Mouse (Mus musculus): Measurements from ENCODE around the gene Fam209.

The Fam209 gene

GRCm38 (mm10) chr2:172472318-172472717 is at the start of gene Fam209:
TSS of gene Fam209 (plus strand) at chr2:172472520.
- DNase-seq (ENCODE audit: low spot score), result no peak

- DNase-seq (ENCODE audit: low spot score), result no peak
Observed at GRCm38 (mm10) chr2:172430609-172431008, 41.7 kb upstream of the Fam209 start.

GRCm38 (mm10) chr2:172433746-172434145 is 38.6 kb upstream of the Fam209 start:
- DNase-seq (ENCODE audit: low spot score), result no peak

GRCm38 (mm10) chr2:172437371-172437952 is 34.9 kb upstream of the Fam209 start:
- no peak for DNase-seq (ENCODE audit: low spot score)

DNA sequence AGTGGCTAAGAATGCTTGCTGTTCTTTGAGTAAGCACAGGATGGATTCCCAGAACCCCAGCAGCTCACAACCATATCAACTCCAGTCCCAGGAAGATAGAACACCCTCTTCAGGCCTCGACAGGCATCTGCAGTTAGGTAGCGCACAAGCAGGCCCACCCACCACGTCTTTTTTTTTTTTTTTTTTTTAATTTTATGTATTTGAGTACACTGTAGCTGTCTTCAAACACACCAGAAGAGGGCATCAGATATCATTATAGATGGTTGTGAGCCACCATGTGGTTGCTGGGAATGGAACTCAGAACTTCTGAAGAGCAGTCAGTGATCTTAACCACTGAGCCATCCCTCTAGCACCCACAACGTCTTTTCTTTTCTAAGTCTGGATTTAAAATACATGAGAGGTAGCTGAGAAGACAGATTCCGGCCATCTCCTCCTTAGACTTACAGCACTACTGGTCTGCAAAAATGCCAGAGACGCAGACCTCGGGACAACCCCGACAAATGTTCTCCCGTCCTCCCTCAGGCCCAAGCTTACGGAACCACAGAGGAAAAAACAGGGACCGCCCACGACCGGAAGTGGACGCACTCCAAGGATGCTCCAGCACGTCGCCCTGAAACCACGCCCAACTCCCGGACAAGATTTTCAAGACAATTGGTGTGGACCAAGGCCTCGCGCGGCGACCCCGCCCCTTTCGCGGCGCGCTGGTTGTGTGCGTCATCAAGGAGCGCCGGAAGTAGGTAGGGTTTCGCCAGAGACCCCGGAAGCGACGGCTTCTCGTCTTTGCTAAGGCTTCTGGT is 32.3 kb upstream of the Fam209 start, which contains the start of gene Rtf2:
Rtf2 (plus strand) TSS at position 714 of the 797 bp plus-strand sequence.
- DNase-seq (ENCODE audit: low spot score), result peak; percentile 99

GRCm38 (mm10) chr2:172440640-172441005 is 31.7 kb upstream of the Fam209 start:
- DNase-seq (ENCODE audit: low spot score), result no peak

DNA sequence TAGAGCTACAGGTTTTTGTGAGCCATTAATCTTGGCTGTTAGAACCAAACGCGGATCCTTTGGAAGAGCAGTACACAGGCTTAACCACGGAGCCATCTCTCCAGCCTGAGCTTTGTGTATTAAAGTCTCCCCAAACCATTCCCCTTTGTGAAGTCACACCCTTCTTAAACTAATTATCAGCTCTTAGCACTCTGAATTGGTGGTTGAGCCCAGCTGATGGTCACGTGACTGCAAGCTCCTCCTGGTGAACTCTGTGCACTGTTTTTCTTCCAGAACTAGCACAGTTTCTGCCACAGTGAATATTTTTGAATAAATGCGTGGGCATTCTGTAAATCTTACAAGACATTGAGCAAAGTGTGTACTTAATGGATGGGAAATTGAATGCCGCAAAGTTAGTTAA is 31.1 kb upstream of the Fam209 start:
- DNase-seq (ENCODE audit: low spot score), result no peak

DNA sequence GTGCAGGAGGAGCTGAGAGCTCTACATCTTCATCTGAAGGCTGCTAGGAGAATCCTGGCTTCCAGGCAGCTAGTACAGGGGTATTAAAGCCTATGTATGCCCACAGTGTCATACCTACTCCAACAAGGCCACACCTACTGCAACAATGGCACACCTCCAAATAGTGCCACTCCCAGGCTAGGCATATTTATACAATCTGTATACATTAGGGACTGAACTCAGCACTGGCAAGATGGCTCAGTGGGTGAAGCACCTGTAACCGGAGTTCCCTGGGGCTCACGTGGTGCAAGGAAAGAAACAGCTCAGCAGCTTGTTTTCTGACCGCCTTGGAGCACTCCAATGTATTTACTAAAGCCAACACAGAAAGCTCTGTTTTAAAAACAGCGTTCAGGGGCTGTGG is 26.7 kb upstream of the Fam209 start:
- no peak for DNase-seq (ENCODE audit: low spot score)

DNA sequence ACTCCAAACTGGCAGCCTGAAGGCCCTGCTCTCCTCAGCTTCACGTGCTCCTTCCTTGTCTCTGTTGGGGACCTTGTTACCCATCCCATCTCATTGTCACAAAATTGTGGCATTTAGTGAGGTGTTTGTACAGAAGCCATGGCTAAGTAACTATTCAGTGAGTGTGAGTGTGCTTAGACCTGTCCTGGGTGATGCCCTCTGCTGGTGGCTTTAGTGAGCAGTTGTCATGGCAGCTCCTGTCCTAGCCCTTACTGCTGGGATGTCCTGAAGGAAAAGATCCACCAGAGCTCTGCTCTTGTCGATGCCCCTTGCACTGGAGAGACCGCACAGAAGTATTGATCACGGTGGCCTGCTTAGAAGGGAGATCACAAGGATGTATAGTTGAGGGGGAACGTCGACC is 25.0 kb upstream of the Fam209 start:
- peak; percentile 36 for DNase-seq (ENCODE audit: low spot score)

DNA sequence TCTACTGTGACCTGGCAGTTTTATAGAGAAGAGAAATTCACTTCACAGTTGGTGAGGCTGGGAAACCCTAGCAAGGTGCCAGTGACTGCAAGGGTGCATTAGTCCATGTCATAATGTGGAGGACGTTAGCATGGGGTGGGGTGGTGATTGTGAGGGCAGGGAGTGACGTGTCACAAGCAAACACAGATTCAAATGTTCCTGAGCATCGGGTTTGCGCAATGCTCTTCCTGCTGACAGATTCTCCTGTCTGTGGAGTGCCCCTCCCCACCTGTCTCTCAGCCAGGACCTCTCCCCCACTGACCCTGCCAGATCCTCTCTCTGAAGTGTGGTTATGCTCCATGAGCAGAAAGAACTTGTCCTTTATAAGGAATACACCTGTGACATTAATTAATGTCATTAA is 24.0 kb upstream of the Fam209 start:
- DNase-seq (ENCODE audit: low spot score), result no peak

DNA sequence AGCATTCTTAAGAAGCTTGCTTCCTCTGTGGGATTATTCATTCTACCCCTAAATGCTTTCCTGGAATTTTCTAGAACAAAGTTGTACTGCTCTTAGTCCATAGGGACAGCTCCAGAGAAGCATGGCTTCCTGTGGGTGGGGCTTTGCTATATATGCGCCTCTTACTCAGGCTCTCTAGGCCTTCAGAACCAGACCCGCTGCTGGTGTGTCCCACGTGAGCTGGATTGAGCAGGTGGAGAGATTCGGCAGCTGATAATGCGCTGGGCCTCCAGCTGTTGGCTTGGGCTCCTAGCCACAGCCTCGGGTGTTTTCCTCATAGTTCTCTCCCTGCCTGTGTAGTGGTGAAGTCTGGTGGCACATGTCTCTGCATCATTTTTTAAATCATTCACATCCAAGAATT is 21.7 kb upstream of the Fam209 start:
- DNase-seq (ENCODE audit: low spot score), result no peak

GRCm38 (mm10) chr2:172452031-172452430 is 20.3 kb upstream of the Fam209 start:
- no peak for DNase-seq (ENCODE audit: low spot score)

DNA sequence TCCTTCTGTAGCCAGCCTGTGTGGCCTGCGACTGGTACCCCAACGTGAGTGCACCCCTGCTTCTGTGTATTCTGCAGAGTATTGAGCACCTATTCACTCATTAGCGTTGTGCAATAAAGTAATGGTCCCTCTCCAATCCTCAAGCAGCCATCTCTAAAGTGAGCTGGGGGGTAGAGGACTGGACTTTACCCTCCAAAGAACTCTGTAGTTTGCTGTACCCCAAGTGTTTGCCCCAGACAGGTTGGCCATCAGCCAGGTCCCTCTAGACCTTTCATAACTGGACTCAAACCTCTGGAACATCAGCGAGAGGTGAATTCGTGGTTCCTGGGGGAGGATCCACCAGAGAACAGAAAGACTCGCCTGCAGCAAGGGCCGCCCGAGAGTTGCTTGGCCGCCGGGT is 19.9 kb upstream of the Fam209 start:
- no peak for DNase-seq (ENCODE audit: low spot score)

DNA sequence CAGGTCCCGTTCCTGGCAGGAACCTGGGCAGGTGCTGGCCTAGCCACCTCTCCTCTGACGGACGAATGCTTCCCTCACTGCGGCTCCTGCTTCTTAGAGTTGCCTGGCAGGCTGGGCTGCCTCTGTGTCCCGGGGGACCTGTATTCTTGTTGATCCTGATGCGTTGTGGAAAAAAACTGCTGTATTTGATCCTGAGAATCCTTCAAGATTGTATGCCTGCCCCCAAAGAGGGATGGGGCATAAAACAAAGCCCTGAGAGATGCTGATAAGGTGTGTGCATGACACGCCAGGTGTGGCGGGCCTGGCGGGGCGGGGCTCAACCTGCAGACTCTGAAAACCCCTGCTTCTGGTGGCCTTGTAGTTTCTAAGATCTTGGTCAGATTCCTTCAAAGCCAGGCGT is 13.8 kb upstream of the Fam209 start, which contains the start of gene Gcnt7:
Gcnt7 (minus strand) TSS at position 101 of the 400 bp plus-strand sequence.
- DNase-seq (ENCODE audit: low spot score), result no peak

DNA sequence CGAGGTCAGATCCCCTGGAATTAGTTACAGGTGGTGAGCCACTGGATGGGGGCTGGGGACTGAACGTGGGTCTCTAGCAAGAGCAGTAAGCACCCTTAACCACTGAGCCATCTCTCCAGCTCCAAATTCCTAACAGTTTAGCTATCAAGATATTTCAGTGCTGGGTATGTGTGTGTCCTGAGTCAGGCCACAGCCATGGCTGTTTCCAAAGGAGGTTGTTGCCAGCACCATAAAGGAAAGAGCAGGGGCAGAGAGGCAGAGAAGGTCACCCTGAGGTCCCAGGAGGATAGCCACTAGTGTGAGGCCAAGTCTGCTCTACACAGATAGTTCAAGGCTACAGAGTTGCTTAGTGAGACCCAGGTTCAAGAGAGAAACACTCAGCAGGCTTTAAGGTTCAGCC is 11.7 kb upstream of the Fam209 start:
- no peak for DNase-seq (ENCODE audit: low spot score)

DNA sequence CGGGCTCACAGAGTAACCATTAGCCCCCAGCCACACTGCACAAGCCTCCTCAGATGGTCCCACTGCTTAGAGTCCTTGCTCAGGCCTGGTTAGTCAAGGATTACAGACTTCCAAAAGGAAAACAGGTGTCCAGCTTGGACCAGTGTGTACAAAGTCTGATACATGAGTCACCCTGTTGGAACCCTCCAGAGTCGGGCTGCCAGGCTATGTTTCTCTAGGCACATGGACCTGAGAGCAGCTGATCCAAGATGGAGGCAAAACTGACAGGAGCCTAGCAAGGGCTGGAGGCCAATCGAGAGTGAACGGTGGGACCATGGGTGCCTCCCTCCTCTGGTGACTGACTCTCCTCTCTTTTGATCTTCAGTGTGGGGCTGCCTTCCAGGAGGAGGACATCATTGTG is 9.5 kb upstream of the Fam209 start:
- no peak for DNase-seq (ENCODE audit: low spot score)

- DNase-seq (ENCODE audit: low spot score), result no peak
Observed at GRCm38 (mm10) chr2:172466427-172467132, 5.7 kb upstream of the Fam209 start.

DNA sequence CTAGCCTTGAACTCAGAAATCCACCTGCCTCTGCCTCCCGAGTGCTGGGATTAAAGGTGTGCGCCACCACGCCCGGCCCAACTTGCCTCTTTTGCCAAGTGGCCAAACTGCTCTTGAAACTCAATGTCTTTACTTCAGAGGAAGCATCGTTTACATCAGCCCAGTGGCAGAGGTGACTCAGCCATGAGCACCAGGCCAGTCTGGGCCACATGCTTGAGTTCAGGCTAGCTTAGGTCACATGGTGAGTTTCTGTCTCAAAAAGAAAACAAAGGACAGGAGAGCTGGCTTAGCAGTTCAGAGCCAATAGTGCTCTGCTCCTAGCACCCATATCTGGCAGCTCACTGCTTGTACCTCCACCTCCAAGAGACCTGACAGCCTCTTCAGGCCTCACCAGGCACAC is 5.1 kb upstream of the Fam209 start:
- DNase-seq (ENCODE audit: low spot score), result no peak

DNA sequence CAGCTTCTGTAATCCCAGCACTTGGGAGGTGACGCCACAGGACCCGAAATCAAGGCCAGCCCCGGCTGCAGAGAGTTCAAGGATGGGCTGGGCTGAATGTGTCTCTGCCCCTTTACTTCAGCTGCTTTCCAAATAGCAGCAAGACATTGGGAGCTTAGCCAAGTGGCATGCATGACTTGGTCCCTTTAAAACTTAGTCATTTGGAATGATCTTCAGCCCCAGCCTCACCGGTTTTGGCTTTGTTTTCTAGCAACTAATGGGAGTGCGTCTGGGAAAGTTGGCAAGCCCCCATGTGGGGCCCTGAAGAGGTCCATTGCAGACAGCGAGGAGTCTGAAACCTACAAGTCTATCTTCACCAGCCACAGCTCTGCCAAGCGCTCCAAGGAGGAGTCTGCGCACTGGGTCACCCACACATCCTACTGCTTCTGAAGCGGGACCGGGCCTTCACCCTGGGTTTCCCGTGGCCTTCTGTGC is 3.9 kb upstream of the Fam209 start:
- DNase-seq (ENCODE audit: low spot score), result no peak

GRCm38 (mm10) chr2:172473591-172473990 is 1.3 kb downstream of the Fam209 start:
- no peak for DNase-seq (ENCODE audit: low spot score)

DNA sequence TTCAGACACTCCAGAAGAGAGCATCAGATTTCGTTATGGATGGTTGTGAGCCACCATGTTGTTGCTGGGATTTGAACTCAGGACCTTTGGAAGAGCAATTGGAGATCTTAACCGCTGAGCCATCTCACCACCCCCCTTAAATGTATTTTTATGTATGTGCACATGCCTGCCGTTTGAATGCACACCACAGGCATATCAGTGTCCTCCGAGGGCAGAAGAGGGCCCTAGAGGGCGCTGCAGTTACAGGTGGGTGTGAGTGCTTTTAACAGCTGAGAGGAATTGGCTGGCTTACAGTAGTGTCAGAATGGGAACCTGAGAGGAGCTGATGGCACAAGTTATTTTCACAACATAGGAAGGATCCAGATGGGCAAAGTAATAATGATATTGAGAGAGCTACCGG is 2.6 kb downstream of the Fam209 start:
- peak; percentile 41 for DNase-seq (ENCODE audit: low spot score)

GRCm38 (mm10) chr2:172476707-172477260 is 4.5 kb downstream of the Fam209 start:
- no peak for DNase-seq (ENCODE audit: low spot score)

DNA sequence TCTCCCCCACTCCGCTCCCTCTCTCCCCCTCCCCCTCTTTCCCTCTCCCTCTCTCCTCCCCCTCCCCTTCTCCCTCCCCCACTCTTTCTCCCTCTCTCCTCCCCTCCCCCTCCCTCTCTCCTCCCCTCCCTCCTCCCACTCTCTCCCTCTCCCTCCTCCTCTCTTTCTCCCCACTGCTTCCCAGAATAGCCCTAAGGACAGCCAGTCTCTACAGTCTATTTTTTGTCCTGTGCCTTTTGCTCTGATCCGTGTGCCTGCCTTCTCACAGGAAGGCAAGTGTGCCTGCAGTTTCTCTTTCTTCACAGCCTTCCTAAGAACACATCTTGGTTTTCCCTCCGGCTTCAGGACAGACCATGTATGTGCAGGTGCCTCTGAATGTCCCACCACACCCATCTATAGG is 5.0 kb downstream of the Fam209 start:
- DNase-seq (ENCODE audit: low spot score), result no peak
